Mouse (Mus musculus): ENCODE results near the gene Notch1. TPM values are rescaled to one million over a fixed set of nuclear protein-coding genes. Genes with fewer than 3 reads are reported as not detected.

Notch1 gene
- polyA plus RNA-seq, 1 experiment from 2014 or later = 49.5 TPM

DNA sequence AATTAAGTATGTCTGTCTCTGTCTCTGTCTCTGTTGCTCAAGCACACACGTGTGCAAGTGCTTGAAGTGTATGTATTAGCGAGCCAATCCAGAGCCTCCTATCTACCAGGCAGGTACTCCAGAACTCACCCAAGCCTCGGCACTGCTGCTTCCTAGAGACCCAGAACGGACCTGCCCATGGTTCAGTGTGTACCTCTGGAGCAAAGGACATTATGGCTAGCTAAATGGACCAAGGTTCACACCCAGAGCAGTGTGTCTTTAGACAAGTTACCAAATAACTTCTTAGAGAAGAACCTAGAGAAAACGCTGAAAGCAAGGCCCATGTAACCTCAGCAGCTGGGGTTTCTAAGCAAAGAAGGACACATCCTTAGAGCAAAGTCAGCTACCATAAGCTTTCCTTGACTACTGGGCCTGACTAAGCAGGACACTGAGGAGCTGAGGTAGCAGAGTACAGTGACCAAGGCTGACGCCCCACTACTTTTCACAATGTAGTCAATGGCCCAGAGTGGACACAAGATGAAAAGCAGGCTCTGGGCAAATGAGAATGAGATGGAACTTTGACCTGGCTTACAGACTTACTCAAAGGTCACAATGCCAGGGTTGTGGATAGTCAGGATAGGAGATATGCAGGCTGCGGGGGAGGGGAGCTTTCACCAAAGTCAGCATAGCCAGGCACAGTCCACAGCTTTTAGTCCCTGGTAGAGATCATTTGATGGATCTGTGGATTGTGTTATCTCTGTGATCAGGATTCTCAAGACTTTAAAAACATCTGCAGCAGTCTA lies 81.5 kb downstream of the Notch1 start:
- 90% methylated on average over 7 of the region's 7 CpGs for WGBS
- peaks cover 8% of the 10 kb centered on the region for H3K4me1 ChIP-seq
- no peak for ATAC-seq (ENCODE audit: low FRiP score)
- H3K4me2 ChIP-seq = no peak overlapping the region
- no peaks in the 10 kb centered on the region for H3K9me3 ChIP-seq
- peaks cover 85% of the 10 kb centered on the region for H3K36me3 ChIP-seq (replicated peaks)
- no peak overlapping the region for H3K27ac ChIP-seq
- no peaks in the 10 kb centered on the region for H3K27me3 ChIP-seq
- no peak overlapping the region for H3K4me3 ChIP-seq (replicated peaks)
- no peak overlapping the region for H3K9ac ChIP-seq

DNA sequence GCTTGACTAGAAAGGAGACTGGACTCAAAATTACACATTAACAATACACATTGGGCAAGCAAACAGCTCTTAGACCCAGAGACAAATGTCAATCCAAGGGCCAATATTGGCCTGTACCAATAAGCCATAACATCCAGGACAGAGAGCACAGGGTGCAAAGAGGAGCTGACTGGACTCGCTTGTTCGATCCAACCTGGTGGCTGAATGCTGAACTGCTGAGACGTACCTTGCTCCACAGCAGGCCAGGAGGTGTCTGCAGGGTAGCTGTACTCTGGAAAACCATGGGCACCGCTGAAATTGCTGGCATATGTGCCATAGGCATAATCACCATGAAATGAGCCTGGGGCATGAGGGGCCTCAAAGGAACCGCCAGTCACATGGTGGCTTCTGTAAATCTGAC lies 86.6 kb downstream of the Notch1 start:
- Histone ChIP-seq H3K9me3 (no peaks in the 10 kb centered on the region), H3K36me3 (replicated peaks) (peaks cover 92% of the 10 kb centered on the region), H3K4me3 (replicated peaks) (no peak overlapping the region), H3K9ac (no peak overlapping the region), H3K4me1 (no peaks in the 10 kb centered on the region; the same call in 1 of the 2 replicates), H3K27ac (no peak overlapping the region), H3K4me2 (no peak overlapping the region), H3K27me3 (no peaks in the 10 kb centered on the region)
- ATAC-seq (ENCODE audit: low FRiP score) = no peak
- 94% methylated on average over 5 of the region's 5 CpGs for WGBS

DNA sequence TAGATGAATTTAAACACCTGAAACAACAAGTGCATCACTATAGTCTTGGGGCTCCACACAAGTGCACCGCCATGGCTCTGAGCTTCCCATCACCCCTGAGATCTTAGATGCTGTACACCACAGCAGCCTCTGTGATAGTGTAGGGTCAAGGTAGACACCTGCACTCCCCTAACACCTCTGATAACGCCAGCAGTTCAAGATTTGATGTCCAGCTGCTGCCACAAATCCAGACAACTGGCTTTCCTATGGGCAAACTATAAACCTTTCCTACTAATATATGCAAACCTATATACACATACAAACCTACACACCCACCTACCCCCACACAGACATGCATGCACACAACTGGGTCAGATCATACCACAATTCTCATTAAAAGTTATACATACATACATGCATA lies 91.9 kb downstream of the Notch1 start:
- Histone ChIP-seq H3K36me3 (replicated peaks) (peaks cover 98% of the 10 kb centered on the region), H3K4me1 (no peaks in the 10 kb centered on the region), H3K9me3 (no peaks in the 10 kb centered on the region), H3K9ac (no peak overlapping the region), H3K4me2 (no peak overlapping the region), H3K27me3 (no peaks in the 10 kb centered on the region), H3K27ac (no peak overlapping the region), H3K4me3 (replicated peaks) (no peak overlapping the region)
- WGBS = 92% methylated on average over 2 of the region's 2 CpGs
- no peak for ATAC-seq (ENCODE audit: low FRiP score)

DNA sequence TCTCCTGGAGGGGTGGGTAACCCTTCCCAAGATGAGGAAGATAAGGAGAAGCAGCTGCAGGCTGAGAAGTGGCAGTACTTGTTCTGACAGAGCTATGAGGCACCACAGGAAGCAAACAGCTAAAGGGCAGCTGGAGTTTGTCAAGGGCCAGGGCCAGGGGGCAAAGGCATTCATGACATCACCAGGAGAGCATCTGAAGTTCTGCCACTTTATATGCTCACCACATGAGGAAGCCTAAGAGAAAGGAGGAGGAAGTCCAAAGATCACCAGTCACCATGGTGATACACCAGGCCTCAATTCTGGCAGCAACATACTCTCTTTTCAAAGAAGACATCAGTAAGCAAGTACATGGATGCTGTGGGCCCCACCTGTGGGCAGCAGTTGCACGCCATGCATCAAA lies 93.4 kb downstream of the Notch1 start:
- Histone ChIP-seq H3K27me3 (no peaks in the 10 kb centered on the region), H3K9me3 (no peaks in the 10 kb centered on the region), H3K9ac (no peak overlapping the region), H3K4me3 (replicated peaks) (no peak overlapping the region), H3K36me3 (replicated peaks) (peaks cover 97% of the 10 kb centered on the region), H3K27ac (no peak overlapping the region), H3K4me2 (no peak overlapping the region), H3K4me1 (no peaks in the 10 kb centered on the region)
- no peak for ATAC-seq (ENCODE audit: low FRiP score)
- WGBS = 88% methylated on average over 1 of the region's 1 CpGs

DNA sequence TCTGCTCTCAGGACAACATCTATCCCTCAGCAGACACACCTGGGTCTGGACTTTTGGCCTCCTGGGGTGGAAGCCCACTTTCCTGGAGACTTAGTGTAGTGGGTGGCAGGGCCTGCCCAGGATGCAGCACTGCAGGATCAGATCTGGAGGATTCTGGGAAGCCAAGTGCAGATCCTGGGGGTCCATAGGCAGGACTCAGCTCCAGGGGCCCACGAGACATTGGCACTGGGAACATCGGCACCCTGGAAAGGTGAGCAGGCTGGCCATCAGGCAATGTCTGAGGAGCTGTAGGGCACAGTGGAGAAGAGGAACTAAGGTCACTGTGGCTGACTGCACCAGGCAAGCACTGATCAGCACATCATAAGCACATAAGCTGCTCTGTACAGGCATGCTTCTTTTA lies 94.5 kb downstream of the Notch1 start:
- Histone ChIP-seq H3K27me3 (no peaks in the 10 kb centered on the region), H3K9ac (no peak overlapping the region), H3K9me3 (no peaks in the 10 kb centered on the region), H3K4me1 (no peaks in the 10 kb centered on the region), H3K4me3 (replicated peaks) (no peak overlapping the region), H3K27ac (no peak overlapping the region), H3K36me3 (replicated peaks) (peaks cover 94% of the 10 kb centered on the region), H3K4me2 (no peak overlapping the region)
- WGBS = 98% methylated on average over 2 of the region's 2 CpGs
- ATAC-seq (ENCODE audit: low FRiP score) = no peak

DNA sequence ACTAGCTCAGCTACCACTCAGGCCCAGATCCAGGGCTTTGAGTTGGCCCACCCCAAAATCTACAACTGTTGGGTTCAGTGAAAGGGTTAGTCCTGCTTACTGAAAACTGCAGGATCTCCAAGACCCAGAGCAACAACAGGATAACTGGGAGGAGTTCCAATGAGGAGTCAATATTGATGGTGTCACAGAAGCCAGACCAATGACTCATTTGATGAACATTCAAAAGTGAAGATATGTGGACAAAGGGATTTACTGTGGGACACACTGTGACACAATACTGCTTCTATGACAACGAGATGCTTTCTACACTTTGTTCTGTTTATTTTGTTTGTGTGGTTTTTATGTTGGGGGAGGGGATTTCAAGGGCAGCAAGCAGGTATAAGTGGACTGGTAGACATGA lies 98.3 kb downstream of the Notch1 start:
- H3K27me3 ChIP-seq = no peaks in the 10 kb centered on the region

DNA sequence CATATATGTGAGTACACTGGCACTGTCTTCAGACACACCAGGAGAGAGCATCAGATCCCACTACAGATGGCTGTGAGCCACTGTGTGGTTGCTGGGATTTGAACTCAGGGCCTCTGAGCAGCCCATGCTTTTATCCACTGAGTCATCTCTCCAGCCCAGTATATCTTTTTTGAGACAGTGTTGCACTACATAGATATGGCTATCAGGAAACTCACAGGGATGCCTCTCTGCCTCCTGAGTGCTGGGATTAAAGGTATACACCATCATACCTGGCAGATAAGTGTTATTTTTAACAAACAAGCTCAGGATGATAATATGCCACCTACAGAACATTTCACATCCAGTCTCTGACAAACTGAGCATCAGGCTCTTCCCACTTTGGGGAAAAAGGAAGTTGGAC lies 99.4 kb downstream of the Notch1 start:
- no peak overlapping the region for H3K4me2 ChIP-seq
- H3K4me3 ChIP-seq (replicated peaks) = no peak overlapping the region
- H3K9ac ChIP-seq = no peak overlapping the region
- no peak for ATAC-seq (ENCODE audit: low FRiP score)
- no peaks in the 10 kb centered on the region for H3K4me1 ChIP-seq
- peaks cover 92% of the 10 kb centered on the region for H3K36me3 ChIP-seq (replicated peaks)
- no peaks in the 10 kb centered on the region for H3K9me3 ChIP-seq
- H3K27ac ChIP-seq = no peak overlapping the region
- no peaks in the 10 kb centered on the region for H3K27me3 ChIP-seq

More for the DNA sequence above, 98.3 kb downstream of the Notch1 start:
- Histone ChIP-seq H3K4me1 (no peaks in the 10 kb centered on the region), H3K9me3 (no peaks in the 10 kb centered on the region), H3K4me3 (replicated peaks) (no peak overlapping the region), H3K36me3 (replicated peaks) (peaks cover 92% of the 10 kb centered on the region), H3K9ac (no peak overlapping the region), H3K27ac (no peak overlapping the region), H3K4me2 (no peak overlapping the region)
- no peak for ATAC-seq (ENCODE audit: low FRiP score)
- WGBS = 88% methylated on average over 1 of the region's 1 CpGs

DNA sequence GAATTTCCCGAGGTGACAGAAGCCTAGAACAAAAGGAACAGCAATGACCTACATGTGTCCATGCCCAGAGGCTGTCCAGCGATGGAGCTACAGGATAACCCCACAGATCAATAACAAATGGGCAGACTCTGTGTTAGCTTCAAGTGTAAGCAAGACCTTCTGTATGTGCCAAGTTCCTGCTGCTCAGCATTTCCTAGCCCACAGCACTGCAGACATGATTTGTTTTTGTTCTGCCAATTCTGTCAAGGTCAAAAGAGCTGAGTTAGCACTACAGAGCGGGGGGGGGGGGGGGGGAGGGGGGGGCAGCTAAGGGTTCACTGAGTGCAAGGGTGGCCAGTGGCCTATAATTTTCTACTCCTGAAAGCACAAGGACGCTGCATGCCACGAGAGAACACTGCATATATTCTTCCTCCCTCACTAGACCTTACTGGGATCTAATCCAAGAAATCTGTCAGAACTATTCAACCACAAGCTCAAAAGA lies 105.5 kb downstream of the Notch1 start:
- H3K36me3 ChIP-seq (replicated peaks) = peaks cover 65% of the 10 kb centered on the region
- H3K27ac ChIP-seq = no peak overlapping the region
- no peak overlapping the region for H3K4me3 ChIP-seq (replicated peaks)
- H3K9me3 ChIP-seq = no peaks in the 10 kb centered on the region
- no peak overlapping the region for H3K4me2 ChIP-seq
- no peaks in the 10 kb centered on the region for H3K27me3 ChIP-seq
- WGBS = 81% methylated on average over 4 of the region's 5 CpGs
- no peak overlapping the region for H3K9ac ChIP-seq
- peaks cover 30% of the 10 kb centered on the region for H3K4me1 ChIP-seq
- no peak for ATAC-seq (ENCODE audit: low FRiP score)

DNA sequence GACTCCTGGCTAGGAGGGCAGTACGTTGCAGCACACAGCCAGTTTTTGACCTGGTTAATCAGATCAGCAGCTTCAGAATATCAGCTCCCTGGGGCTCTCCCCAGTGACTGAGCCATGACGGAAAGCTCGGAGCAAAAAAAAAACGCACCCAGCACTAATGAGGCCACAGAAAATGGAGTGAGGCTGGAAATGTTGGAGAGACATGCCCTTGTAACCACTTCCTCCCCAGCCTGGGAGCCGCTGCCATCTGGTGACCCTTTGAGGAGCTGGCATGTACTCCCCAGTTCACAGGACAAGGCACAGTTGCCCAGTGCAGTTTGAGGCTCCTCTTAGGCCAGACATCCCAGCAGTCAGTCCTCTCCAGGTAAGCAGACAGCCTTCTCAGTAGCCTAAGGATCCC lies 106.4 kb downstream of the Notch1 start:
- no peaks in the 10 kb centered on the region for H3K27me3 ChIP-seq
- H3K9ac ChIP-seq = no peak overlapping the region
- H3K9me3 ChIP-seq = no peaks in the 10 kb centered on the region
- H3K27ac ChIP-seq = no peak overlapping the region
- no peak overlapping the region for H3K4me3 ChIP-seq (replicated peaks)
- 74% methylated on average over 5 of the region's 5 CpGs for WGBS
- peaks cover 39% of the 10 kb centered on the region for H3K4me1 ChIP-seq
- ATAC-seq (ENCODE audit: low FRiP score) = no peak
- peaks cover 59% of the 10 kb centered on the region for H3K36me3 ChIP-seq (replicated peaks)
- no peak overlapping the region for H3K4me2 ChIP-seq

DNA sequence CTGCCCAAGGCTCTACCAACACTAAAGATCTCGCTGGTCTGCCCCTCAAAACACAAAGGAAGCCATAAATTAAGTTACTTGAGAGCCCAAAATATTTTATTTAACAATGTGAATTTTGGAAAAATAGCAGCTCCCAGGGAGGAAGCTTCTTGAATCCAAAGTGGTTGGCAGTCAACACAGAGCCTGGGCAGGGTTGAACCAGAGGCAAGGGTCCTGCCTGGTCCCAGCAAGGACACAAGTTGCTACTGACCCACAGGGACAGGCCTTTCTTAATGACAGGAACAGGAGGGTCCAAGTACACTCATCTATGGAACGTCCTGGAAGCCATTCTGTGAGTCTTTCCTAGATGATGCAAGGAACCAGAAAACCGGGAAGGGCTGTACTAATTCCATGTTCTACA lies 107.1 kb downstream of the Notch1 start:
- Histone ChIP-seq H3K4me1 (peaks cover 40% of the 10 kb centered on the region), H3K4me2 (peak overlapping the region; percentile 94; the same call in 1 of the 2 replicates), H3K9me3 (no peaks in the 10 kb centered on the region), H3K27ac (no peak overlapping the region), H3K36me3 (replicated peaks) (peaks cover 54% of the 10 kb centered on the region), H3K4me3 (replicated peaks) (peak overlapping the region; percentile 96), H3K27me3 (no peaks in the 10 kb centered on the region), H3K9ac (no peak overlapping the region; the same call in 1 of the 2 replicates)
- peak; percentile 51 for ATAC-seq (ENCODE audit: low FRiP score)
- WGBS = 61% methylated on average over 3 of the region's 3 CpGs

DNA sequence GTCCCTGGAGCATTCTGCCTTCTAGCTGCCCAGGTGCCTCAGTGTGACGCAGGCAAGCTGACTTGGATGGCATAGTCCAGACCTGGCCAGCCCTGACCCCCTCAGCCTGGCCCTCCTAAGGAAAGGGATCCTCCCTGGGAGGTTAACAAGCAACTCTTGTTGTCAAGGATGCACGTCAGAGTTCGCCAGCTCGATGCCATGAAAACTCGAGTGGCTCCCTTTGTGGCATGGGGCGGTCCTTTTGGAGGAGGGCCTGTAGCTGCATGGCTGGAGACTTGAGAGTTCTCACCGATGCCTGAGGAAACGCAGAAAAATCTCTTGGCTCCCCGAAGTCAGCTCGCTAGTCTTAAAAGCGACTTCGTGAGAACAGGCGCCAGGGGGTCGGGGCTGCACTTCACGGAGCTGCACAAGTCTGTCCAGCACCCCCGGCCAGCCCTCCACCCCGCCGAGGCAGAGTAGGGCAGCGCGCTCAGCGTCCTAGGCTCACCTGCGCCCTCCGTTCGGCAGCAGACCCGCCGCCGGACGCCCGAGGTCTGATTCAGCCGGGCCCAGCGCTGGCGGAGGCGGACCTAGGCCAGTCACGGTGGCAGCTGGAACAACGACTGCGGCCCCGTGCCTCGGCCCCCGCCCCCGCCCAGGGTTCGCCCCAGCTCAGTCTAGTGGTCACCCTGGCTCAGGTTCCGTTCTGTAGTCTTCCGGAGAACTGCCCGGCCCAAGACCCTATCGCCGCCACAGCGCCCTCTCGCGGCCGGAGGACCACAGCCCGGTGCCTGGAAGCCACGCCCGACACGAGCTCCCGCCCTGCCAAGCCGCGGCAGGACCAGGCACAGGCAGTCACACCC lies 107.7 kb downstream of the Notch1 start, which contains the start of gene Inpp5e:
TSS of gene Inpp5e (minus strand) at position 689 of the 842 bp plus-strand sequence.
- Histone ChIP-seq H3K4me2 (peak within 1 kb of the TSS; percentile 94), H3K9me3 (no peaks in the 10 kb centered on the region), H3K9ac (peak within 1 kb of the TSS; percentile 93), H3K27ac (peak within 1 kb of the TSS; percentile 66; the same call in 1 of the 2 replicates), H3K4me1 (peaks cover 40% of the 10 kb centered on the region), H3K4me3 (replicated peaks) (peak within 1 kb of the TSS; percentile 96), H3K36me3 (replicated peaks) (peaks cover 49% of the 10 kb centered on the region), H3K27me3 (no peaks in the 10 kb centered on the region)
- ATAC-seq (ENCODE audit: low FRiP score) = peak; percentile 96
- WGBS = under 1% methylated on average over 57 of the region's 57 CpGs

Measured in forebrain, embryonic 12.5 days (tissue).